Mouse (Mus musculus): ENCODE measurements around the gene Gpsm3. TPM values are rescaled to one million over a fixed set of nuclear protein-coding genes. Genes with fewer than 3 reads are reported as not detected.

Gene Gpsm3
- polyA plus RNA-seq, 1 experiment from 2014 or later, result 5.5 TPM

DNA sequence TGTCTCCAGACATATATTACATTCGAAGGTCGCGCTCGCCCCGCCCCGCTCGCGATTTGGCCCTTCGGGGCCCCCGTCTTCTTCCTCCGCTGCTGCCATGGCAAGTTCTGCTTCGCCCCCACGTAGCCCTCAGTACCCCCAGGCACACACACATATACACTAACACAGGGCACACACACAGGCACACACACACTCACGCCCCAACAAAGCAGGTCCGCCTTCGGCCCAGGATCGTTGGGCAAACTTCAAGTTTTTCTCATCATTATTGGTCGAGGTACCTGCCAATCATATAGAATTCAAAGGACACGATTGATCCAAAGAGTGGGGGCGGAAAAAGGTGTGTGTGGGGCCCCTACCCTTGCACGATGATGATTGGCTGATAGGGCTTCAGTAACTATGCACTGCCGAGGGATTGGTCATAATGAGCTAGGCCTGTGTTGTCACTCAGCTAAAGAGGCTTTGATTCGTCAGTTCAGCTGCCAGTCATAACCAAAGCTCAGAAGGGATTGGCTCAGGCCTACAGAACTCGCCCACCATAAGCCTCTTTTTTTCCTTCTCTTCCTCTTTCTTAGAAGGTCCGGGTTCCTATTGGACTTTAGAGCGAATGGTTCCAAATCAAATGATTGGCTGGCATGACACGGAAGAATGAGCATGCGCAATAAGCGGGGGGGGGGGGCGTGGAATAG lies 13.9 kb downstream of the Gpsm3 start, which contains the start of gene Rnf5:
Rnf5 (minus strand) TSS at position 316 of the 686 bp plus-strand sequence.
- H3K4me2 ChIP-seq, result peak within 1 kb of the TSS; percentile 84
- peaks cover 50% of the 10 kb centered on the region for H3K4me1 ChIP-seq (replicated peaks)
- H3K36me3 ChIP-seq, result peaks cover 17% of the 10 kb centered on the region
- ATAC-seq (replicated peaks; ENCODE audit: insufficient number of reproducible peaks, insufficient read depth, low FRiP score, low read depth), result peak; percentile 89
- peak within 1 kb of the TSS; percentile 96 for H3K4me3 ChIP-seq
- H3K27me3 ChIP-seq, result no peaks in the 10 kb centered on the region
- under 1% methylated on average over 30 of the region's 30 CpGs for WGBS
- H3K9ac ChIP-seq, result peak within 1 kb of the TSS; percentile 94
- H3K9me3 ChIP-seq (replicated peaks), result no peaks in the 10 kb centered on the region
- peak within 1 kb of the TSS; percentile 87 for H3K27ac ChIP-seq

DNA sequence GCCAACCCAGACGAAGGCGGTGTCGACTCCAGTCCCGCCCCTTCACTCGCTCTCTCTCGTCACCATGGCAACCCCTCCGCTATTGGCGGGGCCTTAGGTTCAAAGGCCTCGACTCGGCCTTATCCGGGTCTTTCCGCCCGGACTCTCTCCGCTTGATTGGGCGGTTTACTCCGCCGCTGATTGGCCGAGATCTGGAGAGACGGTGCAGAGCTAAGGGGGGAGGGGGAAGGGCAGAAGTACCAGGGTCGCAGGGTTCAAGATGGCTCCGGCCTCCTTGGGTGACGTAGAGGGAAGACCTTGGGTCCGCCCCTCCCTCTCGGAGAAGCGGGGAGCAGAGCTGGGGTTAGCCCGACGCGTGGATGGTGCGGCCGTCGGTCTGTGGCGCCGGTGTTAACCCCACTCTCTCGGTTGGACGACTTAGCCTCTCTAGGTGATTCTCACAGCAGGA lies 14.5 kb downstream of the Gpsm3 start, which contains the start of gene Agpat1:
Agpat1 (plus strand) TSS at position 202 of the 448 bp plus-strand sequence.
- Histone ChIP-seq H3K27ac (peak within 1 kb of the TSS; percentile 87), H3K9me3 (replicated peaks) (no peaks in the 10 kb centered on the region), H3K27me3 (no peaks in the 10 kb centered on the region), H3K9ac (peak within 1 kb of the TSS; percentile 94), H3K36me3 (peaks cover 17% of the 10 kb centered on the region), H3K4me2 (peak within 1 kb of the TSS; percentile 84), H3K4me3 (peak within 1 kb of the TSS; percentile 96), H3K4me1 (replicated peaks) (peaks cover 53% of the 10 kb centered on the region)
- WGBS, result under 1% methylated on average over 35 of the region's 35 CpGs
- ATAC-seq (replicated peaks; ENCODE audit: insufficient number of reproducible peaks, insufficient read depth, low FRiP score, low read depth), result peak; percentile 88

DNA sequence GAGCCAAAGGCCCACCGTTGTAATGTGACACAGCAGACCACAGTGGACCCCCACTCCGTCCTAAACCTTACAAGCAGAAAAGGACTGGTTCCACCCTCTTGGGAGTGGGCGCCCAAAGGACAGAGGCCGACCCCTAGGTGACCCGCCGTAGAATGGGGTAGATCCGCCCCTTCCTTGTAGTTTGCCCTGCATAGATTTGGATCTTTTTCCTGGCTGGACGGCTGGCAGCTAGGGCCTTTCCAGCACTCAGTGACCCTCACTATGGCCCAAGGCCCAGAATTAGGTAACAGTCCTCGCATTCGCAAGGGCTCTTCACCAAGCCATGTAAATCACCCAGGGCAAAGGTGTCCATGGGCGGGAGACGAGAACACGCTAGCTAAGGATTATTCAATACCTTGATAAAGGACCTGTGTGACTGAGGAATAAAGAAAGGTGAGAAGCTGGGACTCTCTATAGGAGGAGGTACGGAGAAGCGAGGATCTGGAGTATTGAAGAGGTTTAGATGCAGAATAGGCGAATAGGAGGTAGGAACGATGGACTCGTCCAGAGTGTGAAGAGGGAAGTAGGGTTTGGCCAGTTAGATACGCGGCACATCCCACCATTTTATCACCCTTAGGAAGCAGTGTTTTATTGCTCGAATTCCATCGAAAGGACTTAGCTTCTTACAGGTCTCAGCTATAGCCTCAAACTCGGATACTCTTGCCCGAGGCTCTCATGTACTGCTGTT lies 15.1 kb downstream of the Gpsm3 start:
- H3K36me3 ChIP-seq, result peaks cover 17% of the 10 kb centered on the region
- H3K4me2 ChIP-seq, result peak overlapping the region; percentile 84
- H3K4me3 ChIP-seq, result peak overlapping the region; percentile 96
- H3K27ac ChIP-seq, result peak overlapping the region; percentile 87
- H3K4me1 ChIP-seq (replicated peaks), result peaks cover 50% of the 10 kb centered on the region
- no peak for ATAC-seq (replicated peaks; ENCODE audit: insufficient number of reproducible peaks, insufficient read depth, low FRiP score, low read depth)
- H3K9ac ChIP-seq, result peak overlapping the region; percentile 94
- 20% methylated on average over 24 of the region's 24 CpGs for WGBS
- no peaks in the 10 kb centered on the region for H3K27me3 ChIP-seq
- no peaks in the 10 kb centered on the region for H3K9me3 ChIP-seq (replicated peaks)

GRCm38 (mm10) chr17:34605609-34606008 lies 16.0 kb downstream of the Gpsm3 start:
- Histone ChIP-seq H3K36me3 (peaks cover 14% of the 10 kb centered on the region), H3K27me3 (no peaks in the 10 kb centered on the region), H3K4me3 (peak overlapping the region; percentile 96), H3K9ac (peak overlapping the region; percentile 94), H3K4me2 (peak overlapping the region; percentile 84), H3K27ac (peak overlapping the region; percentile 87), H3K4me1 (replicated peaks) (peaks cover 50% of the 10 kb centered on the region), H3K9me3 (replicated peaks) (no peaks in the 10 kb centered on the region)
- peak; percentile 50 for ATAC-seq (replicated peaks; ENCODE audit: insufficient number of reproducible peaks, insufficient read depth, low FRiP score, low read depth)
- WGBS, result under 1% methylated on average over 27 of the region's 30 CpGs

- H3K9ac ChIP-seq, result peak overlapping the region; percentile 94
- H3K27ac ChIP-seq, result peak overlapping the region; percentile 87
- H3K4me2 ChIP-seq, result peak overlapping the region; percentile 84
- H3K9me3 ChIP-seq (replicated peaks), result no peaks in the 10 kb centered on the region
- H3K36me3 ChIP-seq, result peaks cover 18% of the 10 kb centered on the region
- ATAC-seq (replicated peaks; ENCODE audit: insufficient number of reproducible peaks, insufficient read depth, low FRiP score, low read depth), result no peak
- peaks cover 50% of the 10 kb centered on the region for H3K4me1 ChIP-seq (replicated peaks)
- 15% methylated on average over 32 of the region's 32 CpGs for WGBS
- peak overlapping the region; percentile 96 for H3K4me3 ChIP-seq
- no peaks in the 10 kb centered on the region for H3K27me3 ChIP-seq
These were observed 16.8 kb downstream of the Gpsm3 start for GRCm38 (mm10) chr17:34606186-34607039.

- H3K4me2 ChIP-seq, result no peak overlapping the region
- H3K4me3 ChIP-seq, result no peak overlapping the region
- peaks cover 26% of the 10 kb centered on the region for H3K36me3 ChIP-seq
- ATAC-seq (replicated peaks; ENCODE audit: insufficient number of reproducible peaks, insufficient read depth, low FRiP score, low read depth), result no peak
- H3K9ac ChIP-seq, result no peak overlapping the region
- no peaks in the 10 kb centered on the region for H3K9me3 ChIP-seq (replicated peaks)
- H3K4me1 ChIP-seq (replicated peaks), result peaks cover 38% of the 10 kb centered on the region
- 79% methylated on average over 7 of the region's 7 CpGs for WGBS
- H3K27ac ChIP-seq, result no peak overlapping the region
- no peaks in the 10 kb centered on the region for H3K27me3 ChIP-seq
These were observed 18.4 kb downstream of the Gpsm3 start for GRCm38 (mm10) chr17:34607997-34608396.

DNA sequence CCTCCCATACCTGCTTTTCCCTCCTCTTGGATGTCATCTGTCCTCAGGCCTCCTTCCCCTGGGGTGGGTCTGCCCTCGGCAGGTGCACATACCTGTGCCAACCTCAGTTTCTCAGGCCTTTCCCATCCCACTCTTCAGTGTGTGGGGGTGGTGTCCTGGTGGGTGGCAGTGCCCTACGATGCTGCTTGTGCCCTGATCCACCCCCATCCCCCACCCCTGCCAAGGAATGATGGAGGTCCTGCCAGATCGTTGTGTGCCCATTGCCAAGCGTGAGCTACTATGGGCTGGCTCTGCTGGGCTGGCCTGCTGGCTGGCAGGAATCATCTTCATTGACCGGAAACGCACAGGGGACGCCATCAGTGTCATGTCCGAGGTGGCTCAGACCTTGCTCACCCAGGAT lies 21.4 kb downstream of the Gpsm3 start:
- Histone ChIP-seq H3K4me3 (no peak overlapping the region), H3K27ac (no peak overlapping the region), H3K27me3 (no peaks in the 10 kb centered on the region), H3K4me1 (replicated peaks) (peaks cover 27% of the 10 kb centered on the region), H3K9me3 (replicated peaks) (no peaks in the 10 kb centered on the region), H3K4me2 (no peak overlapping the region), H3K36me3 (peaks cover 38% of the 10 kb centered on the region), H3K9ac (no peak overlapping the region)
- 87% methylated on average over 8 of the region's 8 CpGs for WGBS
- ATAC-seq (replicated peaks; ENCODE audit: insufficient number of reproducible peaks, insufficient read depth, low FRiP score, low read depth), result no peak

- Histone ChIP-seq H3K27me3 (no peaks in the 10 kb centered on the region), H3K9me3 (replicated peaks) (no peaks in the 10 kb centered on the region), H3K9ac (no peak overlapping the region), H3K36me3 (peaks cover 48% of the 10 kb centered on the region), H3K4me1 (replicated peaks) (peaks cover 10% of the 10 kb centered on the region), H3K4me3 (no peak overlapping the region), H3K27ac (no peak overlapping the region), H3K4me2 (no peak overlapping the region)
- WGBS, result 88% methylated on average over 11 of the region's 11 CpGs
- no peak for ATAC-seq (replicated peaks; ENCODE audit: insufficient number of reproducible peaks, insufficient read depth, low FRiP score, low read depth)
These were observed 23.5 kb downstream of the Gpsm3 start for GRCm38 (mm10) chr17:34613054-34613645.

- ATAC-seq (replicated peaks; ENCODE audit: insufficient number of reproducible peaks, insufficient read depth, low FRiP score, low read depth), result no peak
- Histone ChIP-seq H3K9ac (no peak overlapping the region), H3K36me3 (peaks cover 48% of the 10 kb centered on the region), H3K4me3 (no peak overlapping the region), H3K27ac (no peak overlapping the region), H3K4me2 (no peak overlapping the region), H3K9me3 (replicated peaks) (no peaks in the 10 kb centered on the region), H3K27me3 (no peaks in the 10 kb centered on the region), H3K4me1 (replicated peaks) (peaks cover 4% of the 10 kb centered on the region)
- 94% methylated on average over 10 of the region's 10 CpGs for WGBS
These were observed 24.2 kb downstream of the Gpsm3 start for GRCm38 (mm10) chr17:34613830-34614229.

DNA sequence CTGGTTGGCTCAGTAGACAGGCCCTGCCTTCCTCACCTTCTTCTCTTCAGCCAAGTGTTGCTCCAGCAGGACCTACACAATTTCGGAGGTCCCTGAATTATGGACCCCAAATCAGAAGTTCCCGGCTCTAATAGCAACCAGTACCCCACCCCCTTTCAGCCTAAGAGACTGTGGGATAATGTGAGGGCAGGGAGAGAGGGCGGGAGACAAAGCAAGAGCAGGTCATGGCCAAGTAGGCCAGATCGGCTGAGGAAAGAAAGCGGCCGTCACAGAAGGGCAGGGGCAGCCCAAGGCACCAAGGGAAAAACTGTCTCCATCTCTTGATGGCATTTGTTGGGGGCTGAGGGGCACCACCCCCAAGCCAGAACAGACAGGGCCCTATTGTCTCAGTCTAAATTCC lies 26.3 kb downstream of the Gpsm3 start, which contains the start of gene Egfl8:
Egfl8 (minus strand) TSS at position 101 of the 400 bp plus-strand sequence.
- Histone ChIP-seq H3K4me1 (replicated peaks) (0 out of 2 replicates have a peak, but pooled peaks cover 2% of the 10 kb centered on the region), H3K27ac (no peak within 1 kb of the TSS), H3K9ac (peak within 1 kb of the TSS; percentile 12; the same call in 1 of the 2 replicates), H3K36me3 (peaks cover 48% of the 10 kb centered on the region), H3K9me3 (replicated peaks) (no peaks in the 10 kb centered on the region), H3K4me3 (no peak within 1 kb of the TSS), H3K27me3 (no peaks in the 10 kb centered on the region), H3K4me2 (no peak within 1 kb of the TSS)
- WGBS, result 76% methylated on average over 6 of the region's 6 CpGs
- ATAC-seq (replicated peaks; ENCODE audit: insufficient number of reproducible peaks, insufficient read depth, low FRiP score, low read depth), result no peak

Measured in heart, embryonic 15.5 days (tissue).